Mouse (Mus musculus) heart, adult 8-10 months (tissue): ENCODE data around the gene Tm9sf4. TPM values are rescaled to one million over a fixed set of nuclear protein-coding genes. Genes with fewer than 3 reads are reported as not detected.

ENCODE experiments used
- DNase-seq: peaks from one replicate; pipeline ENCODE4 v3.0.0; 2022; ENCODE audit warnings: low spot score
- total RNA-seq, 4 experiments: library from RNA; stranded (reverse); gene quantifications; 2 replicates each; pipeline ENCODE4 v1.2.4; 2022

Gene Tm9sf4
- total RNA-seq, 4 experiments from 2014 or later = 41.9 to 50.0 (median 45.1) TPM

GRCm38 (mm10) chr2:153157270-153157669, 3.8 kb upstream of the Tm9sf4 start:
- no peak for DNase-seq

- no peak for DNase-seq
Observed at GRCm38 (mm10) chr2:153160133-153160532, 970 bp upstream of the Tm9sf4 start.

GRCm38 (mm10) chr2:153161684-153162080, 579 bp downstream of the Tm9sf4 start:
- no peak for DNase-seq

GRCm38 (mm10) chr2:153167136-153167535, 6.0 kb downstream of the Tm9sf4 start:
- DNase-seq = no peak

- DNase-seq = no peak
Observed at GRCm38 (mm10) chr2:153168134-153168820, 7.2 kb downstream of the Tm9sf4 start.

GRCm38 (mm10) chr2:153170490-153171224, 9.6 kb downstream of the Tm9sf4 start:
- no peak for DNase-seq

GRCm38 (mm10) chr2:153171966-153172365, 10.9 kb downstream of the Tm9sf4 start:
- no peak for DNase-seq

- no peak for DNase-seq
Observed at GRCm38 (mm10) chr2:153175995-153176570, 15.0 kb downstream of the Tm9sf4 start.

GRCm38 (mm10) chr2:153177188-153177587, 16.1 kb downstream of the Tm9sf4 start:
- DNase-seq = no peak

GRCm38 (mm10) chr2:153179126-153179860, 18.2 kb downstream of the Tm9sf4 start:
- no peak for DNase-seq

- no peak for DNase-seq
Observed at GRCm38 (mm10) chr2:153179961-153180360, 18.9 kb downstream of the Tm9sf4 start.

GRCm38 (mm10) chr2:153186176-153186591, 25.1 kb downstream of the Tm9sf4 start:
- DNase-seq = no peak

GRCm38 (mm10) chr2:153187848-153188247, 26.7 kb downstream of the Tm9sf4 start:
- DNase-seq = no peak

- no peak for DNase-seq
Observed at GRCm38 (mm10) chr2:153191242-153191641, 30.1 kb downstream of the Tm9sf4 start.

- no peak for DNase-seq
Observed at GRCm38 (mm10) chr2:153194255-153194654, 33.2 kb downstream of the Tm9sf4 start.

- no peak for DNase-seq
Observed at GRCm38 (mm10) chr2:153198485-153198884, 37.4 kb downstream of the Tm9sf4 start.

- DNase-seq = no peak
Observed at GRCm38 (mm10) chr2:153199114-153199513, 38.0 kb downstream of the Tm9sf4 start.

- DNase-seq = no peak
Observed at GRCm38 (mm10) chr2:153202766-153203165, 41.7 kb downstream of the Tm9sf4 start.

- no peak for DNase-seq
Observed at GRCm38 (mm10) chr2:153208149-153208548, 47.0 kb downstream of the Tm9sf4 start.

GRCm38 (mm10) chr2:153209286-153209685, 48.2 kb downstream of the Tm9sf4 start:
- DNase-seq = no peak

GRCm38 (mm10) chr2:153211451-153211850, 50.3 kb downstream of the Tm9sf4 start:
- DNase-seq = no peak

GRCm38 (mm10) chr2:153213351-153213750, 52.2 kb downstream of the Tm9sf4 start:
- no peak for DNase-seq
